Mouse (Mus musculus) left cerebral cortex, adult 9 months (tissue): ENCODE measurements at regions not wholly inside any gene's neighbourhood (a gene's known extent, or its start where the extent isn't known, plus 50 kb on each side); places are given as distances from the start of the nearest gene placed in this dataset.
"Not testable (repeated sequence)": the region's sequence is repeated elsewhere in the genome, so short reads cannot be mapped to it uniquely, and the experiment has no call there.

Experiments
- DNase-seq, 2 experiments: peaks; one replicate each; pipeline ENCODE4 v3.0.0; 2022; ENCODE audit warnings: low spot score in 2 of 2

DNA sequence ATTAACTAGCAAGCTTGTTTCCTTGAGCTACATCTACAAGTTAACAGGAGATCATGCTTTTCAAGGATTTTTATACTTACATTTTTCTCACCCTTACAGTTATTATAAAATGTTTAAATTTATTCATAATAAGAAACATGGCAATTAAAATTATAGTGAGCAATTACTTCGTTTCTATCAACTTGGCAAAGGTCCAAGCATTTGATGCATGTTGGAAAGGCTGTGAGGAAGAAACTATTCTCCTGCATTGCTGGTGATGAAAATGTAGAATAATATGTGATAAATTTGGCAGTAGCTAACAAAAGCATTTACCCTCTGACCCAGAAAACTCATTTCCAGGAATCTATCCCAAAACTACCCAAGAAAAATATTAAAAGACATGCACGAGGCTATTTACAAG is 114.8 kb upstream of the Vrk2 start:
- DNase-seq, result no peak

DNA sequence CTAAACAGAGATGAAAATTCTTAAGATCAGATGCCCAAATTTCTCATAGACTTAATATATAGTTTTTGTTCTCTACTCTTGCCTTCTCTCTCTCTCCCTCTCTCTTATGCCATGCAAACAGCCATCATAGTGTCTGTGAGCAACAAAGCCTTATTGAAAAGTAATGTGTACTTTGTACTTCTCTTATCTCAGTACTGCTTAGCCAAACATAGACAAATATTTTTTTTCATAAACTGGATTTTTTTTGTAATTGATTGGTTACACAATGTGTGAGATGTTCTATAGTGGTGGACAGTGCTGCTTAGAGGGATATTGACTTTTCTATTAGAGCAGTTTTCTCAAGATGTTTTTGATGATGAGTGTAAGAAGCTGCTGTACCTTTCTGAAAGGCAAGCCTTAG is 90.1 kb upstream of the Vrk2 start:
- no peak for DNase-seq

DNA sequence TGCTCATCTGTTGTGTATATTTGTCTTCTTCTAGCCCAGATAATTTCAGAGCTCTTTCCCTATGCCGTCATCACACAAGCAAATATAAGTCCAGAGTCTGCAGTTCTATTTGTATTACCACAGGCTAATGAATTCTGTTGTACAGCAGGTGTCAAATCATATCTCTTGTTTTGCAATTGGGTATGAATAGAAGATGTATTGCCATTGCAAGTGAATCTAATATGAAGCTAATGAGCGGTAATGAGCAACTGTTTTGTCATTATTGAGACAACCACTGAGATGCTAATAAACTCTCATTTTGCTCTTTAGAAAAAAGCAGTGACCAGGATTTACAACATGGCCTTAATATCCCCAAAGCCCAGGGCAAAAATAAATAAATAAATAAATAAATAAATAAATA is 73.5 kb upstream of the Vrk2 start:
- DNase-seq, result no peak

DNA sequence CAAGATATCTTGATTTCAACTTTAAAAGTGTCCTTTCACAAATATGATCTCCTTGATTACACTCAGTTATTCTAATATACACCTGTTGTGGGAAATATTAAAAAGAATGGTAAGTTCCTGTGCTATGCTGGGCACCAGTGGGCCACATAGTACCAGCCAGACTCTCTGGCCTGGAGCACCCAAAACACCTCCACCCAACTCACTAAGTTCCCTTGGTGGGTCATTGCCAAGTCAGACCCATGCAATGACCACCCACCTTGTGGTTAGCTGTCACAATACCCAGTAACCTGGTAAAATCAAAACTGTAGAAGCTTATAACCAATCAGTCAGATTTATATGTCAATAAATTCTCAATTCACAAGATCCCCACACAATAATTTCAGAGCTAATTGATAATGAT is 67.1 kb upstream of the Vrk2 start:
- DNase-seq, result no peak

DNA sequence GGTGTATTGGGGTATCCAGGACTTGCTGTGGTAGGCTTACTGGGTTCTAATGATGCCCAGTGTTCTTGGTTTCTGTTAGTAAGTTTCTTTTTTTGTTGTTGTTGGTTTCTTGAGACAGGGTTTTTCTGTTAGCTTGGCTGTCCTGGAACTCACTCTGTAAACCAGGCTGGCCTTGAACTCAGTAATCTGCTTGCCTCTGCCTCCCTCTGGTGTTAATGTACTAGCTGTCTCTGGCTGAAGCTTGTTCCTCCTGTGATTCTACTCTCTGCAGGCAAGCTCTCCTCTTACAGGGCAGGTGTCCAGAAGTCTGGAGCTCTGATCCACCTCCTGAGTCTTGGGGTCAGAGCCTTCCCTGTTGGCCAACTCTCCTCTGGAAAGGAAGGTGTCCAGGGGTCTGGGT is 55.4 kb upstream of the Vrk2 start:
- DNase-seq, result not testable (repeated sequence)
